Mouse (Mus musculus) frontal cortex, postnatal 25 days (tissue): Measurements from ENCODE around the gene Asxl1.
"Not testable (repeated sequence)": the region's sequence is repeated elsewhere in the genome, so short reads cannot be mapped to it uniquely, and the experiment has no call there.

Experiments used
- DNase-seq, 2 experiments: peaks; one replicate each; pipeline ENCODE4 v3.0.0; 2022; ENCODE audit warnings: low spot score in 2 of 2

Gene Asxl1

GRCm38 (mm10) chr2:153345071-153345453 lies 567 bp upstream of the Asxl1 start:
- DNase-seq = no peak

GRCm38 (mm10) chr2:153346221-153347182 lies 873 bp downstream of the Asxl1 start:
- peak in 1 of 2 experiments; percentile 20 for DNase-seq

GRCm38 (mm10) chr2:153347183-153347781 lies 1.7 kb downstream of the Asxl1 start:
- no peak for DNase-seq

DNA sequence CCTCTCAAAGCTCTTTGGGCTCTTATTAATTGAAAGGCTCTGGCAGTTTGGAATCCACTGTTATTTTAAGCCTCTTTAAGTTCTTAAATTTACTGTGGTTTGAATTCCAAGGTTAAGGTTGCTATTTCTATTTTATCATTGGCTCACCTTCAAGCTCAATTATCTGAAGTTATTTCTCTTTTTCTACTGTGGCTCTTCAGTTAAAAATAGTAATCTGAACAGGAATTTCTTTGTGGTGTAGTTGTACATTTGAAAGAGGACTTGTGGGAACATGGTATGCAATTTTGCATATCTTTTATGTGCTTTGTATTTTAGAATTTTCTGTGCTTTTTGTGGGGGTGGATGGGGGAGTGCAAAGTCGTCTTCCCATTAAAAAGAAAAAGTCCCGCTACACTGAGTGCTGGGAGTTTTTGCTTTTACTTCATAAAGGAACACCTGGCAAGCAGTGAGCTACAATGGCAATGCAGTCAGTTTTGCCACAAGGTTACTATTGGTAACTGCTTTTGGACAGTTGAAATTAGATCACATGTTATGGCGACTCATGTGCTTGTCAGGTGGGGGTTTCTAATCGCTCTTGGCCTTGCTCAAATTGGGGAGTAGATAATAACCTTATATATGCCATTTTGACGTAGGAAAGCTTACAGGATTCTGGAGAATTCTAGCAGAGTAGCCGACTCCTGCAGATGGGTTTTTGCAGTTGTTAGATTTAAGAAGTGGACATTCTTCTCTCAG lies 2.6 kb downstream of the Asxl1 start:
- no peak for DNase-seq

- DNase-seq = no peak
Measured at GRCm38 (mm10) chr2:153350552-153351181, 5.0 kb downstream of the Asxl1 start.

DNA sequence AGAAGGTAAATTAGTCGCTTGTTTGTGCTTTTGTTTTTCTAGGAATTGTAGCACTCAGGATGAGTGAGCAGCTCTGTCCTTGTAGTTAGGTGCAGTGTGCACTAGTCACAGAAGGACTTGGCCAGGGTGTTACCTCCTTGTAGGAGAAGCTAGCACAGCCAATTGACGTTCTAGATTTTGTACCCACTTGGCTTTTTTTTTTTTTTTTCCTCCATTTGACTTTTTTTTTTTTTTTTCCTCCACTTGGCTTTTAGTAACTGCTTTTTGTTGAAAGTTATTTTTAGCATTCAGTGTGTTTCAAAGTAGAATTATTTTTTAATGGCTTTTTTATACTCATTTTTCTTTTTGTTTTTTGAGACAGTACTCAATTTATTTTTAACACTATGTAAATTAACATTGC lies 9.0 kb downstream of the Asxl1 start:
- no peak for DNase-seq

DNA sequence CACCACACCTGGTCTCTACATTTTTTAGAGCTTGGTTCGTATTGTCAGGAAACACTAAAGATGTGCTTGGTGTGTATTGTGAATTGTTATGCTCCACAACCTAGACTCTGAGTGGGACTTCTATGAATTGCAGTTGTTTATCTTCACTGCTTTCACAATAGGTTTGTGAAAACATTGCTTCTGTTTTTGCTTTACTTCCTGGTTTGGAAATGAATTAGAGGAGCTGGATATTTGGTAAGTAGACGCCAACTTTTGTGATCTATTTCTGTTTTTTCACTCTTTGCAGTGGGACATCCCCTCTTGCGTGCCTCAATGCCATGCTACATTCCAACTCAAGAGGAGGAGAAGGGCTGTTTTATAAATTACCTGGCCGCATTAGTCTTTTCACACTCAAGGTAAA lies 11.2 kb downstream of the Asxl1 start:
- no peak for DNase-seq

GRCm38 (mm10) chr2:153361101-153361710 lies 15.6 kb downstream of the Asxl1 start:
- DNase-seq = no peak

DNA sequence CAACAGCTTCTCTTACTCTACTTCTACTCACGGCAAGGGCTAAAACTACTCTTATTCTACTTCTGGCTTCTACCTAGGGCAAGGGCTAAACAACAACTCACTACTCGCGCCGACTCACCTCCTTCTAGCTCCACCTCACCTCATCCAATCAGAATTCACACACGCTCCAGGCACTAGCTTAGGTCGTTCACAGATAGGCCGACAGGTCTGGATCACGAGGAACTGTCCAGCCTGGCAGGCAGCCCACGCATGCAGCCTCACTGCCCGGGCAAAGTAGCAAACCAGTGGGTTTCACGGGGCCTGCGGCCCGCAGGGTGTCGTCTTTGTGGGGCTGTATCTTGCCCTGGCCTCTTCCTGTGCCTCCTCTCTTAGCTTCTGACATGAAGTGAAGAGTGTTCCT lies 18.9 kb downstream of the Asxl1 start:
- DNase-seq = not testable (repeated sequence)

DNA sequence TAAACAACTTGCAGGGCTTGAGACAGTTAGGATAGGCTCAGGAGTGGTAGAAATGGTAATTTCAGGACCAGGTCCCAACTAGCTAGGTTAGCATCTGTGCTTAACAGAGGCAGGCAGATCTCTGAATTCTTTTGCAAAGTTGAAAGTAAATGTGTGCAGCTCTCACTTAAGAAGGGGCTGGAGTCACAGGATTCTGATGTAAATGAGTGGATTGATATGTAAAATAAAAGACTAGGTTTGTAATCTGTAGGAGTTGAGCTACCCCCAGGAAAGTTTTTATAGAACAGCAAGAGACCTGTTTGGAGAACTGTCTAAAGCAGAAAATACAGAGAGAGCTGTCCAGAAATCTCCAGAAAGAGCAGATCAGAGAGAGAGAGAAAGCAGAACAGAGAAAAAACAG lies 25.2 kb downstream of the Asxl1 start:
- no peak for DNase-seq

DNA sequence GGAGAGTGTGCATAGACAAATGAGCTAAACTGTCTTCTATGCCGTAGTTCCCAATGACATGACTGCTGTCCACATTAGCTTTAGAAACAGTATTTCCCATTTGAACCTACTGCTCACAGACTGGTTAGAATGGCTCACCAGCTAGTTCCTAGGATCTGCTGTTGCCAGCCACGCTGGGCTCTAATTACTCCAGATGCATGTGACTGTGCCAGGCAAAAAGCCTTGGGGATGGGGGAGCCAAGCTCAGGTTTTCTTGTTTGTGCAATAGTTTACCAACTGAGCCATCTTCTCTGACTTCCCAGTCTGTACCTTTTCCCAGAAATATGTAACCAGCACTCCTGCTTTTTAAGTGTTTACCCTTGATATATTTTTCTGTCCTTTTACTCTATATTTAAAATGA lies 29.8 kb downstream of the Asxl1 start:
- no peak for DNase-seq

GRCm38 (mm10) chr2:153380479-153380878 lies 34.9 kb downstream of the Asxl1 start:
- DNase-seq = no peak

- no peak for DNase-seq
Measured at GRCm38 (mm10) chr2:153389831-153390230, 44.2 kb downstream of the Asxl1 start.

DNA sequence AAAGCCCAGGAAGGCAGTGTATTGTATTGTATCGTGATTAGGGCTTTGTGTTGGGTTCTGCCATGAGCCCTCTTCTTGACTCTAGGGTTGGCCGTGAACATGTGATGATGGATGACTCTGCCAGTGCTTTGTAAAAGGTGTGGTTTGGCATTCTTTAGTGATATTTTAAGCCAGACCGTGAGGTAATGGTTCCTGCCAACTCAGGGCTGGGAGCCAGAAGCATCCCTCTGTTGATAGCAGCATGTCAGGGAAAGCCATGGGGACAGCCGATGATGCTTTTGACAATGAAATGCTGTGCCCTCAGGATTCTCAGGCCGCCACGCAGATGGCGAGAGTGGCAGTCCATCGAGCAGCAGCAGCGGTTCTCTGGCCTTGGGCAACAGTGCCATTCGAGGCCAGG lies 47.4 kb downstream of the Asxl1 start:
- DNase-seq = no peak

- no peak for DNase-seq
Measured at GRCm38 (mm10) chr2:153397790-153398515, 52.3 kb downstream of the Asxl1 start.

DNA sequence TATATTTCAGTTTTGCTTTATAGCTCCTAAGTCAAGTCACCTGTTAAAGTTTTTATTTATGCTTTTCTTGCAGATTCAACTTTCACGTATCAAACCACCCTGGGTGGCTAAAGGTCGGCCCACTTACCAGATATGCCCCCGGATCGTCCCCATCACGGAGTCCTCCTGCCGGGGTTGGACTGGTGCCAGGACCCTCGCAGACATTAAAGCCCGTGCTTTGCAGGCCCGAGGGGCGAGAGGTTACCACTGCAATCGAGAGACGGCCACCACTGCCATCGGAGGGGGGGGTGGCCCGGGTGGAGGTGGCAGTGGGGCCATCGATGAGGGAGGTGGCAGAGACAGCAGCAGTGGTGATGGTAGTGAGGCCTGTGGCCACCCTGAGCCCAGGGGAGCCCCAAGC lies 53.5 kb downstream of the Asxl1 start:
- DNase-seq = no peak

DNA sequence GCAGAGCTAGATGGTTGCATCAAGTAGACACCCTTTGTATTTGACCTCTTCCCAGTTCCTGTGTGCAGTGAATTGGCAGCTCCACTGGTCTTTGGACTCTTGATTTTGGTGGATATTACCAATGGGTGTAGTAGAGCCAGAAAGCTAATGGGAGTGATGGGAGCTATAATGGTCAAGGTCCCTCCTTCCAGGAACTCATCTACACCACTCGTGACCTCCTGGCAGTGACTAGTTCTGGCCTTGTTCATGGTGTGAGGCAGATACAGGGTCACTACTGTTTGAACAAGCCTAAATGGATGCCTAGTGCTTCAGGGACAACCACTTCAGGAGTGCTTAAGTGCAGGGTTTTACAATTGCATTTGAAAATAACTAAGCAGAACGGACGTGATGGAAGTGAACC lies 58.4 kb downstream of the Asxl1 start:
- no peak for DNase-seq

DNA sequence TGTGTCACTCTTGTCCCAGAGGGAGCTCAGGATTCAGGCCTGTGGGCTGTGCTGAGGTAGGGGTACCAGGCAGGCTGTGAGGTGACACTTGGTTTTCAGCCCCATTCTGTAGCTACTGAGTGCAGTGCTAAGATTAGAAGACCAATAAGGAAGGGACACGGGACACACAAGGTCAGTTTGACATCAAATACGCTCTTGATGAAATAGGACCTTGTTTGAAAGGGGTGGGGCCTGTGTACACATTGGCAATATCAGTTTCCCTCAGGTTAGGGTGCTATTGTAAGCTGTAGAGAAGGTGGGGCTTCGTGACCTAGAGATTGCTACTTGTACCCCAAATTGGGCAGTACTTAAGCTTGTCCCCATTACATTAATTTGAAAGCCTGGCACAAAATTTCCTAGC lies 59.3 kb downstream of the Asxl1 start:
- DNase-seq = no peak

GRCm38 (mm10) chr2:153406882-153407281 lies 61.3 kb downstream of the Asxl1 start:
- no peak for DNase-seq

GRCm38 (mm10) chr2:153408971-153409370 lies 63.3 kb downstream of the Asxl1 start:
- no peak for DNase-seq

DNA sequence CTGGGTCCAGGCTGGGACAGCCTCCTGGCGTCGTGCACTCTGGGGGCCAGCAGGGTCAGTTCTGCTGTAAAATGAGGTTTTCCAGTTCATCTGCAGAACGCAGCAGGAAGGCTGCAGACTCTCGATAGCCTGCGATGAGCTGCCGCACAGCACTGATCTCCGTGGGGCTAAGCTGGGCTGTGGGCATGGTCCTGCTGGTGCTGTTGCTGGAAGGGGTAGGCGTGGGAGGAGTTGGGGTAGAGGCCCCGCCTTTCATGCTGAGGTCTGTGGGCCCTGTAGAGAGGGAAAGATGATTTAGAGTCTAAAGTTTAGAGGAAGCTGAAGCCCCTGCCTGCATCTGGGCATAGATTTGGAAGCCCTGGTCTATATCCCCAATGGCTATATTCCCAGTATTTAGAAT lies 65.9 kb downstream of the Asxl1 start:
- no peak for DNase-seq
